Mouse (Mus musculus): ENCODE data around the gene Ctsz. TPM values are rescaled to one million over a fixed set of nuclear protein-coding genes. Genes with fewer than 3 reads are reported as not detected.

The Ctsz gene
- total RNA-seq, 2 experiments from 2014 or later = 30.0 to 40.1 TPM

DNA sequence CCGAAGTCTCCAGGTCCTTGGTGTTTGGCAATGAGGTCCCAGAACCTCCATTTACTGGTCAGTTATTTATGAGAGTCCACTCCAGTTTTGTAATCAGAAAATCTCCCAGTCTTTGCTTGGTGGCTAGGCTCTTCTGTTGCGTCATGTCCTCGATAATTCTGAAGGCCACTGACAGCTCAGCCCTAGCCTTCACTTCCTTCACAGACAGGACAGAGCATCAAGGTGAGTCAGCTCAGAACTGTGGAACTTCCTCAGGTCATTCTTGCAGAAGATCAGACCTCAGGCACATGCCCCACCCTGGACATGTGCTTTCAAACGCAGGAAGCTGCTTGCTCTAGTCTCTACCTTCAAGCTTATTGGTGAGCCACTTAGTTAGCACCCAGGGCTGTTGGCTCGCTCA is 45.5 kb downstream of the Ctsz start:
- DNase-seq = no peak

DNA sequence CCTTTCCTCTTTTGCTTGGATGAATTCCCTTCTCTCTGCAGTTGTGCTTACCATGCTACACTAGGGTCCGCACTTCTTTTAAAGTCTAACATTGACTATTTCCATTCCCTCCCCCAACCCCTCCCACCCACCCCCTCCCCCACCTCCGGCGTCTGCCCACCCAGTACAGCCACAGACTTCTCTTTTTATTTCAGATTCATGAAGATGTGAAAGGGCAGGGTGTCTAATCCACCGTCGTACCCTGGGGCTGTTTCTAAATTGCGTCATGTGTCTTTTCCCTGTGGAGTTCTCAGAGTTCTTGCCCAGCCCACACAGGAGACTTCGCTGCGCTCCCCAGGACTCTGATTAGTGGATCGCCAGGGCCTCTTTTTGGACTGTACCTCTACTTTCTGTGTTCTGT is 46.3 kb downstream of the Ctsz start:
- DNase-seq = no peak

DNA sequence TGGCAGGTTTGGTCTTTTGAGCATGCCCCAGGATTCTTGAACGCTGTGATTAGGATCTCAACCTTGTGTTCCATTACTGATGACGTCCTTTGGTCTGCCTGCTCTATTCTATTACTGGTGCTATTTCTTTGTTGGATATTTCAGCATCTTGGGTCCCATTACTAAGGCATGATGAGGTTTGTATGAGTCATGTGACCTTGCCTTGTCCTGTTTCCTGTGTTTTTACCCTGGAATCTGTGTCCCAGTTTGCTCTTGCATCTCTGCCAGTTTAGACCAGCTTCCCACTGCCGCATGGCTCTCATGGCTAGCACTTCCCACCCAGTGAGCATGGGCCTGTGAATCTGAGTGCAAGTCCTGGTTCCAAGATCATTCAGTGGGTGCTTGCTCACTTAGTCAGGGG is 46.9 kb downstream of the Ctsz start:
- DNase-seq = no peak

DNA sequence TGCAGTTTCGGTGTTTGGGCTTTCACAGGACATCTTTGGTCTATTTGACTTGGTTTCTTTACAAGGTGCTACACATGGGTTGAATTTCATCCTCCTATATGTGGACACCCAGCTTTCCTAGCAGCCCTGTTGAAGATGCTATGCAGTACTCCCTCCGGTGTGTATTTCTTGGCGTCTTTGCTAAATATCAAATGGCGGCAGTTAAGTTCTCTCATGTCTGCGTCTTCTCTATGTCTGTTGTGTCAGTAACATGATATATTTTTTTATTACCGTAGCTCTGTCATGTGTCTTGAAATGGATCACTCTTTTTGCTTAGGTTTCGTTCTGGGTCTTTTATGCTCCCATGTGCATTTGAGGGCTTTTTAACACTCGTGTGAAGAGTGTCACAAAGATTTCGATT is 57.8 kb downstream of the Ctsz start:
- DNase-seq = no peak

Other genes with a start within 250 kb of the Ctsz start
- 1,000 to 10,000 TPM; 1,194 to 1,253 TPM for gene Gnas, start 154.7 kb downstream of the Ctsz start, total RNA-seq (2021)
- 1 to 10 TPM; 1.8 to 2.3 TPM for gene Gm20721, start 92.3 kb downstream of the Ctsz start, total RNA-seq (2021)
- gene Nelfcd, start 23.2 kb downstream of the Ctsz start, total RNA-seq (2021) = 10 to 100 TPM; 27.9 to 29.7 TPM
- 1 to 10 TPM; 3.5 to 4.5 TPM for gene Tubb1, start 11.7 kb upstream of the Ctsz start, total RNA-seq (2021)
- gene Atp5e, start 25.1 kb upstream of the Ctsz start, total RNA-seq (2021) = 1,000 to 10,000 TPM; 1,683 to 1,862 TPM
- gene Prelid3b, start 34.0 kb upstream of the Ctsz start, total RNA-seq (2021) = 10 to 100 TPM; 55.5 to 60.0 TPM
- gene Zfp831, start 204.5 kb upstream of the Ctsz start, total RNA-seq (2021) = under 1 TPM; 0.07 to 0.59 TPM

All from heart, adult 18-20 months (tissue).